Mouse (Mus musculus): ENCODE results near the gene Kdelr3.

The Kdelr3 gene

GRCm38 (mm10) chr15:79511553-79512320 is 4.5 kb upstream of the Kdelr3 start:
- DNase-seq (ENCODE audit: low read depth): no peak

GRCm38 (mm10) chr15:79513940-79514339 is 2.3 kb upstream of the Kdelr3 start:
- no peak for DNase-seq (ENCODE audit: low read depth)

GRCm38 (mm10) chr15:79517710-79518109 is 1.5 kb downstream of the Kdelr3 start:
- no peak for DNase-seq (ENCODE audit: low read depth)

- DNase-seq (ENCODE audit: low read depth): no peak
Observed at GRCm38 (mm10) chr15:79518571-79518970, 2.4 kb downstream of the Kdelr3 start.

- DNase-seq (ENCODE audit: low read depth): no peak
Observed at GRCm38 (mm10) chr15:79519400-79520220, 3.4 kb downstream of the Kdelr3 start.

GRCm38 (mm10) chr15:79525564-79525963 is 9.4 kb downstream of the Kdelr3 start:
- no peak for DNase-seq (ENCODE audit: low read depth)

- DNase-seq (ENCODE audit: low read depth): no peak
Observed at GRCm38 (mm10) chr15:79525979-79526768, 10.0 kb downstream of the Kdelr3 start.

GRCm38 (mm10) chr15:79527192-79527591 is 11.0 kb downstream of the Kdelr3 start:
- no peak for DNase-seq (ENCODE audit: low read depth)

GRCm38 (mm10) chr15:79527991-79528639 is 11.9 kb downstream of the Kdelr3 start:
- DNase-seq (ENCODE audit: low read depth): no peak

- DNase-seq (ENCODE audit: low read depth): no peak
Observed at GRCm38 (mm10) chr15:79529935-79530334, 13.7 kb downstream of the Kdelr3 start.

GRCm38 (mm10) chr15:79533796-79534195 is 17.6 kb downstream of the Kdelr3 start:
- DNase-seq (ENCODE audit: low read depth): no peak

GRCm38 (mm10) chr15:79543968-79544367 is 27.8 kb downstream of the Kdelr3 start:
- DNase-seq (ENCODE audit: low read depth): no peak

- no peak for DNase-seq (ENCODE audit: low read depth)
Observed at GRCm38 (mm10) chr15:79545496-79545895, 29.3 kb downstream of the Kdelr3 start.

GRCm38 (mm10) chr15:79545921-79546399 is 29.7 kb downstream of the Kdelr3 start:
- DNase-seq (ENCODE audit: low read depth): no peak

- peak; percentile 94 for DNase-seq (ENCODE audit: low read depth)
Observed at GRCm38 (mm10) chr15:79546410-79547288, 30.4 kb downstream of the Kdelr3 start, which contains the start of gene Ddx17. TSS of gene Ddx17 (minus strand) at chr15:79546741.

GRCm38 (mm10) chr15:79547289-79547820 is 31.1 kb downstream of the Kdelr3 start:
- DNase-seq (ENCODE audit: low read depth): peak; percentile 36

- DNase-seq (ENCODE audit: low read depth): no peak
Observed at GRCm38 (mm10) chr15:79548226-79548625, 32.0 kb downstream of the Kdelr3 start.

GRCm38 (mm10) chr15:79552566-79552965 is 36.4 kb downstream of the Kdelr3 start:
- DNase-seq (ENCODE audit: low read depth): no peak

- DNase-seq (ENCODE audit: low read depth): no peak
Observed at GRCm38 (mm10) chr15:79559649-79560048, 43.4 kb downstream of the Kdelr3 start.

GRCm38 (mm10) chr15:79562417-79562816 is 46.2 kb downstream of the Kdelr3 start:
- DNase-seq (ENCODE audit: low read depth): no peak

Measured in fibroblast of lung, adult 2 months (primary cell).